Mouse (Mus musculus): Measurements from ENCODE around the gene Crim1. TPM values are rescaled to one million over a fixed set of nuclear protein-coding genes. Genes with fewer than 3 reads are reported as not detected.
A peak's percentile ranks its signal among the peaks of the same experiment; 100 is the strongest.

Gene Crim1
- polyA plus RNA-seq, 1 experiment from 2014 or later, result 3.6 TPM

DNA sequence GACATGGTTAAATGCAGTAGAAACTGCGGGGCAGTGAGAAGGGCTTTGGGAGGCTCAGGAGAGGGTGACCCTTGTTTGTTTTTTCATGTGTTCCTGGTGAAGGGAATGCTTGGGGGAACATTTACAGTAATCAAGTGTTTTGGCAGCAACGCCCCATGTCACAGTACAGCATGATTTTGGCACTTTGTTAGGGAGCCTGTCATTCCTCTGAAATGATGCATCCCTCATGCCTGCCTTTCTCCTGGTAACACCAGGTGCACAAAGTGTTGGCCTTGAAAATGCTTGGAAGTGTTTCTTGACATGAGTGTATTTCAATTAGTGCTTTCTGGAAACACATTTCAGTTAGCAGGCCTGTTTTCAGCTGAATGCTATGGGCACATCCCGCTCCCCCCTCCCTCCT, 2.7 kb downstream of the Crim1 start:
- no peaks in the 10 kb centered on the region for H3K9me3 ChIP-seq (replicated peaks; ENCODE audit: control insufficient read depth, low read length)
- ATAC-seq (no peak), DNase-seq (ENCODE audit: low spot score) (peak; percentile 70)
- peak overlapping the region; percentile 80 for H3K4me3 ChIP-seq (ENCODE audit: low read depth, low read length)
- no peaks in the 10 kb centered on the region for H3K27me3 ChIP-seq (replicated peaks; ENCODE audit: control insufficient read depth, insufficient read depth, low read length)
- WGBS, result 41% methylated on average over 3 of the region's 3 CpGs
- H3K4me2 ChIP-seq (ENCODE audit: low read length), result peak overlapping the region; percentile 98
- H3K4me1 ChIP-seq (ENCODE audit: control insufficient read depth, insufficient read depth, low read length), result peaks cover 12% of the 10 kb centered on the region
- H3K36me3 ChIP-seq (ENCODE audit: control insufficient read depth, insufficient read depth, low read length), result no peaks in the 10 kb centered on the region
- peak overlapping the region; percentile 78; the same call in 1 of the 2 replicates for H3K9ac ChIP-seq (ENCODE audit: low read length)
- no peak overlapping the region for H3K27ac ChIP-seq (ENCODE audit: low read depth, low read length)

DNA sequence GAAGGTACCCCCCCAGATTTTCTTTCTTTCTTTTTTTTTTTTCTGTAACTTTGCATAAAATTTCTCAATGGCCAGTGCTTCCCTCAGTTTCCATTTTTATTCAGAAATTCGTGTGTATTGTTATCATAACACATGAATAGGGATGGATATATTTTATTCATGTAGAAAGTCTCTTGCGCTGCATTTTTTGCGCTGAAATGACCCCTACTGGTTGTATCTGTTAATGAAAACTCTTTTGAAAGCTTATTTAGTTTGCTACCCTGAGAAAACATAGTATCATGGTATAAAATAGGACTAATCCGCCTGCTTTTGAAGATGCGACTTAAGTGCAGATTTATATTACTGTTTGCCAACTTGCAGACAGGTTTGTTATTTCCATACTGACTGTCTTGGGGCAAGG, 3.4 kb downstream of the Crim1 start:
- ATAC-seq (no peak), DNase-seq (ENCODE audit: low spot score) (peak; percentile 78)
- Histone ChIP-seq H3K4me2 (ENCODE audit: low read length) (peak overlapping the region; percentile 98), H3K27ac (ENCODE audit: low read depth, low read length) (no peak overlapping the region), H3K4me3 (ENCODE audit: low read depth, low read length) (0 out of 2 replicates have a peak overlapping the region, but pooled peaks have one; percentile 80), H3K4me1 (ENCODE audit: control insufficient read depth, insufficient read depth, low read length) (peaks cover 14% of the 10 kb centered on the region), H3K9me3 (replicated peaks; ENCODE audit: control insufficient read depth, low read length) (no peaks in the 10 kb centered on the region), H3K9ac (ENCODE audit: low read length) (no peak overlapping the region; the same call in 1 of the 2 replicates), H3K36me3 (ENCODE audit: control insufficient read depth, insufficient read depth, low read length) (no peaks in the 10 kb centered on the region), H3K27me3 (replicated peaks; ENCODE audit: control insufficient read depth, insufficient read depth, low read length) (no peaks in the 10 kb centered on the region)
- WGBS, result 51% methylated on average over 5 of the region's 5 CpGs

DNA sequence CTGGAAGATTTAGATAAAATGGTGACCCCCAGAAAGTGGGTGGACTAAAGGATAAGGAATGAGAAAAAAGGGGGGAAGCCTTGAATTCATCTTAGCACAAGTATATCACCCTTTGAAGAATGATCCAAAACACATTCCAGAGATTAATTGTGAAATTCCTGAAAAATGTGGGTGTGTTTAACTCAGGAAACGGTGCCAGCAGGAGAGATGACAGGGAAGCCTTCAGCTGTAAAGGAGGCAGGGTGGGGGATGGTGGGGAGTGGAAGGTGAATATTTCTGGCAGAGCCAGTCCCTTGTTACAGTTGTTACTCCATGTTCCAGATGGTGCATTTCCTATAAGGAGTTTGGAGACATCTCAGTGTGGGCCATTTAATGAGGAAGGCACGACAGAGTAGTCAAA, 6.4 kb downstream of the Crim1 start:
- Histone ChIP-seq H3K4me2 (ENCODE audit: low read length) (no peak overlapping the region), H3K4me1 (ENCODE audit: control insufficient read depth, insufficient read depth, low read length) (peaks cover 12% of the 10 kb centered on the region)

DNA sequence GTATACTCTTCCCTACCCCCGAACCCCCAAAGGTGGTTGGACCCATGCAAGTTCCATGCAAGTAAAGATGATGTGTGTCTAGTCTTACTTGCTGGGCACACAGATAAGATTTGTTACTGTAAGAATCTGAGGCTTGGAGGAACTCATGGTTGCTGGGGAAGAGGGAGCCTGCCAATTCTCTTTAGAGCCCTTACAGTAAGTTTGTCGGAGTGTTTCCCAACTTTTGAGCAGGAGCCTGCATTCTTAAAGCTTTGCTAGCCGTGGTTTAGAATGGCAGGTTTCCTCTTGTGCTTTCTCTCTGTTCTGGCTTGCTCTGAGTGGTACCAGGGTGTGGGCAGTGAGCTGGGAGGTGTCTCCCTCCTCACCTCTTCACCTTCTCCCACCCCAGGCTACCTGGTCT, 7.2 kb downstream of the Crim1 start:
- Histone ChIP-seq H3K9me3 (replicated peaks; ENCODE audit: control insufficient read depth, low read length) (no peaks in the 10 kb centered on the region), H3K9ac (ENCODE audit: low read length) (no peak overlapping the region), H3K4me3 (ENCODE audit: low read depth, low read length) (no peak overlapping the region), H3K36me3 (ENCODE audit: control insufficient read depth, insufficient read depth, low read length) (no peaks in the 10 kb centered on the region), H3K27me3 (replicated peaks; ENCODE audit: control insufficient read depth, insufficient read depth, low read length) (no peaks in the 10 kb centered on the region), H3K27ac (ENCODE audit: low read depth, low read length) (no peak overlapping the region), H3K4me1 (ENCODE audit: control insufficient read depth, insufficient read depth, low read length) (peaks cover 12% of the 10 kb centered on the region), H3K4me2 (ENCODE audit: low read length) (no peak overlapping the region)
- WGBS, result 80% methylated on average over 3 of the region's 3 CpGs
- DNase-seq (ENCODE audit: low spot score) (no peak), ATAC-seq (no peak)

More for the DNA sequence above, 6.4 kb downstream of the Crim1 start:
- ATAC-seq, result no peak
- DNase-seq (ENCODE audit: low spot score), result peak; percentile 38
- H3K27ac ChIP-seq (ENCODE audit: low read depth, low read length), result no peak overlapping the region
- no peak overlapping the region for H3K4me3 ChIP-seq (ENCODE audit: low read depth, low read length)
- H3K36me3 ChIP-seq (ENCODE audit: control insufficient read depth, insufficient read depth, low read length), result no peaks in the 10 kb centered on the region
- WGBS, result 31% methylated on average over 2 of the region's 2 CpGs
- no peak overlapping the region for H3K9ac ChIP-seq (ENCODE audit: low read length)
- H3K9me3 ChIP-seq (replicated peaks; ENCODE audit: control insufficient read depth, low read length), result no peaks in the 10 kb centered on the region
- H3K27me3 ChIP-seq (replicated peaks; ENCODE audit: control insufficient read depth, insufficient read depth, low read length), result no peaks in the 10 kb centered on the region

DNA sequence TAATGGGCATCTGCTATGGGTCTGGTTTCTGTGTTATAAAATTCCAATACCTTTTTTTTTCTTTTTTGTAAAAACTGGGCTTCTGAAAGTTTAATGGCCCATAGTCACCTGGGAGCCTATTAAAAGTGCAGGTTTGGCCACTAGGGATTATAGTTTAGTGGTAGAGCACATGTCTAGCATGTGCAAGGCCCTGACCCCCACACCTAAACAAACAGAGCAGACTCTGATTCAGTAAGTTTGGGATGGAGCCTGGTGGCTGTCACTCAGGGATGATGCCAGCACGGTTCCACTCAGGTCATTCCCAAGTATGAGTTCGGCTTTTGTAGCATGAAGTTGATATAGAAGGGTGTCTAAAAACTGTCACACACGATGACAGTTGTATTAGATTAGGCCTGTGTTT, 8.8 kb downstream of the Crim1 start:
- Histone ChIP-seq H3K9ac (ENCODE audit: low read length) (no peak overlapping the region), H3K9me3 (replicated peaks; ENCODE audit: control insufficient read depth, low read length) (no peaks in the 10 kb centered on the region), H3K36me3 (ENCODE audit: control insufficient read depth, insufficient read depth, low read length) (no peaks in the 10 kb centered on the region), H3K27me3 (replicated peaks; ENCODE audit: control insufficient read depth, insufficient read depth, low read length) (no peaks in the 10 kb centered on the region), H3K4me3 (ENCODE audit: low read depth, low read length) (no peak overlapping the region), H3K4me1 (ENCODE audit: control insufficient read depth, insufficient read depth, low read length) (peaks cover 7% of the 10 kb centered on the region; the same call in 1 of the 2 replicates), H3K4me2 (ENCODE audit: low read length) (no peak overlapping the region), H3K27ac (ENCODE audit: low read depth, low read length) (no peak overlapping the region)
- ATAC-seq (no peak), DNase-seq (ENCODE audit: low spot score) (no peak)
- WGBS, result 87% methylated on average over 3 of the region's 3 CpGs

DNA sequence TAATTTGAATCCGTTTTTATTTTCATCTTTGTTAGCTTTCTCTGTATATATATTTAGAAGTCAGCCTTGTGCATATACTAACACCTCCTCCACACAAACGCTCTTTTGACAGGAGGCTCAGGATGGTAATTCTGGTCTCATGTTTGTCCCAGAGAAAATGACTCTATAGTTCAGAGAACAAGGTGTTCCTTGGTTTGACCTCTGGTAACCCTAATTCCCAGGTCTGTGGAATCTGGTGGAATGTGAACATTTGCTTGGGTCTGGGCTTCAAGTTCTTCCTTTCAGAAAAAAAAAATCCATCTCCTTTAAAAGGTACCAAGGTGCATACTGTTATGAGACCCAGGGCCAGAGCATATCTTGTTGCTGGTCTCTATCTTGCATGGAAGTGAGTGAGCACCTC, 9.6 kb downstream of the Crim1 start:
- H3K9me3 ChIP-seq (replicated peaks; ENCODE audit: control insufficient read depth, low read length), result no peaks in the 10 kb centered on the region
- ATAC-seq (no peak), DNase-seq (ENCODE audit: low spot score) (no peak)
- 90% methylated on average over 2 of the region's 2 CpGs for WGBS
- H3K4me2 ChIP-seq (ENCODE audit: low read length), result no peak overlapping the region
- peaks cover 7% of the 10 kb centered on the region; the same call in 1 of the 2 replicates for H3K4me1 ChIP-seq (ENCODE audit: control insufficient read depth, insufficient read depth, low read length)
- H3K27ac ChIP-seq (ENCODE audit: low read depth, low read length), result no peak overlapping the region
- H3K9ac ChIP-seq (ENCODE audit: low read length), result no peak overlapping the region
- no peak overlapping the region for H3K4me3 ChIP-seq (ENCODE audit: low read depth, low read length)
- no peaks in the 10 kb centered on the region for H3K36me3 ChIP-seq (ENCODE audit: control insufficient read depth, insufficient read depth, low read length)
- no peaks in the 10 kb centered on the region for H3K27me3 ChIP-seq (replicated peaks; ENCODE audit: control insufficient read depth, insufficient read depth, low read length)

DNA sequence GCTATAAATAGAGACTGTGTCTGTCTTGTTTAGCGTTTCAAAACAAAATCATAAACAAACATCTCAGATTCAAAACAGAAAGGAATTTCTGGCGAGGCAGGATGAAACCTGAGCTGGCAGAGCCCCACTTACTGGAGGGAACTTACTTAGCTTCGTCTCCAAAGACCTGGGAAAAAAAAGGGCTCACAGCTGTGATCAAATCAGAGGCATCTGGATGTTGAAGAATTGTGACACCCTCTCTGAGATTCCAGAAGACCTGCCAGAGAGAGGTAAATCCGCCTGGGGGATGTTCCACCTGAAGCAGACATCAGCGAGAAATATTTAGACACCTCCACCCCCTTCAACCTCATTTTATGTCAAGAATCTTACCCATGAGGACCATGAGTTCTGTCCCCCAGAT, 11.8 kb downstream of the Crim1 start:
- ATAC-seq (no peak), DNase-seq (ENCODE audit: low spot score) (no peak)
- WGBS, result 74% methylated on average over 5 of the region's 5 CpGs
- no peak overlapping the region for H3K9ac ChIP-seq (ENCODE audit: low read length)
- no peak overlapping the region for H3K4me2 ChIP-seq (ENCODE audit: low read length)
- 0 out of 2 replicates have a peak, but pooled peaks cover 2% of the 10 kb centered on the region for H3K4me1 ChIP-seq (ENCODE audit: control insufficient read depth, insufficient read depth, low read length)
- no peaks in the 10 kb centered on the region for H3K27me3 ChIP-seq (replicated peaks; ENCODE audit: control insufficient read depth, insufficient read depth, low read length)
- no peaks in the 10 kb centered on the region for H3K9me3 ChIP-seq (replicated peaks; ENCODE audit: control insufficient read depth, low read length)
- no peak overlapping the region for H3K4me3 ChIP-seq (ENCODE audit: low read depth, low read length)
- H3K36me3 ChIP-seq (ENCODE audit: control insufficient read depth, insufficient read depth, low read length), result no peaks in the 10 kb centered on the region
- H3K27ac ChIP-seq (ENCODE audit: low read depth, low read length), result no peak overlapping the region

DNA sequence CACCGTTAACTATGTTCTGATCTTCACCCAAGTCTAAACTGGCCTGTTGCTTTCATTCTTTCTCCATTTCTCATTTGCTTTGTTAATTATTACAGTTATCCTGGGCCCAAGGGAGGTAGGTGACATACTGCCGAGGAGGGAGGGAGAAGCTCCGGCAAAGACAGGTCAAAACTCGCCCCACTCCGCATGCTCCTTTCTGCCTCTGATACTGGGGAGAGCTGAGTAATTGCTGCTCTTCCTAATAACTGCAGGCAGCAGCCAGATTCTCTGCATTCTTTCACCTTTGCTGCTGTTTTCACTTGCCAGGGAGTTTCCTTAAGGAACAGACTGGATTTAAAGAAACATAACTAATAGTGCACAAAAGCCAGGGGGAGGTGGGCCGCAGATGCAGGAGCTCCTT, 13.1 kb downstream of the Crim1 start:
- H3K27me3 ChIP-seq (replicated peaks; ENCODE audit: control insufficient read depth, insufficient read depth, low read length), result no peaks in the 10 kb centered on the region
- no peaks in the 10 kb centered on the region for H3K36me3 ChIP-seq (ENCODE audit: control insufficient read depth, insufficient read depth, low read length)
- H3K27ac ChIP-seq (ENCODE audit: low read depth, low read length), result no peak overlapping the region
- H3K9ac ChIP-seq (ENCODE audit: low read length), result no peak overlapping the region
- ATAC-seq (0 out of 2 replicates have a peak, but pooled peaks have one; percentile 20), DNase-seq (ENCODE audit: low spot score) (peak; percentile 18)
- no peak overlapping the region for H3K4me3 ChIP-seq (ENCODE audit: low read depth, low read length)
- no peaks in the 10 kb centered on the region for H3K4me1 ChIP-seq (ENCODE audit: control insufficient read depth, insufficient read depth, low read length)
- H3K4me2 ChIP-seq (ENCODE audit: low read length), result no peak overlapping the region
- WGBS, result 59% methylated on average over 6 of the region's 6 CpGs
- no peaks in the 10 kb centered on the region for H3K9me3 ChIP-seq (replicated peaks; ENCODE audit: control insufficient read depth, low read length)

DNA sequence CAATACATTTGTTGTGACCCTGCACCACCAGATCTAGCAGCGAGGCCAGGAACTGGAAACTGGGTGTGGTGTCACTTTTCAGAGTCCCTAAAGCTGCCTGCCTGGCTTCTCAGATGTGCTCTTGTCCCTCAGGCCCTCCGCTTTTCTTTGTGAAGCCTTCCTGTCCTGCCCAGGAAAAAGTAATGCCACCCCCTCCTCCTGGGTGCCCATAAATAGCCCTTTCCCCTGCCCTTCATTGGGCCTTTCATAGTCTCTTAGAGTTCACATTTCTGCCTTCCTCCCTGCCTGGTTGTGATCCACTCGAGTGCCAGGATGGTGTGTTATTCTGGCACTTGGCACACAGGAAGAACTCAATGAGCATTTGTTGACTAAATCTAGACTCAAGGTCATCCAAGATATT, 16.5 kb downstream of the Crim1 start:
- Histone ChIP-seq H3K4me2 (ENCODE audit: low read length) (no peak overlapping the region), H3K27ac (ENCODE audit: low read depth, low read length) (no peak overlapping the region), H3K36me3 (ENCODE audit: control insufficient read depth, insufficient read depth, low read length) (no peaks in the 10 kb centered on the region), H3K4me3 (ENCODE audit: low read depth, low read length) (no peak overlapping the region), H3K9me3 (replicated peaks; ENCODE audit: control insufficient read depth, low read length) (no peaks in the 10 kb centered on the region), H3K27me3 (replicated peaks; ENCODE audit: control insufficient read depth, insufficient read depth, low read length) (no peaks in the 10 kb centered on the region), H3K9ac (ENCODE audit: low read length) (no peak overlapping the region), H3K4me1 (ENCODE audit: control insufficient read depth, insufficient read depth, low read length) (no peaks in the 10 kb centered on the region)
- no peak for ATAC-seq
- no peak for DNase-seq (ENCODE audit: low spot score)
- 69% methylated on average over 3 of the region's 3 CpGs for WGBS
